Mouse (Mus musculus) heart, postnatal 0 days (tissue): ENCODE data around the gene Ift22.

Experiments used
- CTCF ChIP-seq: IDR thresholded peaks from 2 replicates; pipeline ENCODE4 v1.5.1; 2016; ENCODE audit warnings: antibody characterized with exemption, control low read depth, low read depth
- EP300 ChIP-seq: IDR thresholded peaks from 2 replicates; pipeline ENCODE4 v1.6.1; 2016; ENCODE audit warnings: antibody characterized with exemption, low read depth

DNA sequence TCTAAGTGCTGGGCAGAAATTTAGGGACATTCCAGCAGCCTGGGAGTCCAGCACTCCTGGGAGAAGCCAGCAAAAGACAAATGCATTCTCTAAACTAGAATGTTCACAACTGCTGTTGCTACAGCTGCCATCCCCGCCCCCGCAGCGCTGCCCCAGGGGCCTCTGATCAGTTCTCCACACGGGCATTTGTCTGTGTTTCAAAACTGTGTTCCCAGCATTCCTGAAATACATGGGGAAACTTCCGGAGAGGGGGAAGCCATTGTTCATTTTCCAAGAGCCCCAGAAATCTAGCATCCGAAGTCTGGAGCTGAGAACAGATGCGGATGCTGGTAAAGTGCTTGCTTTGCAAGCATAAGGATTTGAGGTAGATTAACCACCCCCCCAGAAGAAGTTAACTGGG lies 21.0 kb upstream of the Ift22 start:
- TF ChIP-seq CTCF (no peak), EP300 (no peak)
